Mouse (Mus musculus): Measurements from ENCODE around the gene Tkt.

DNA sequence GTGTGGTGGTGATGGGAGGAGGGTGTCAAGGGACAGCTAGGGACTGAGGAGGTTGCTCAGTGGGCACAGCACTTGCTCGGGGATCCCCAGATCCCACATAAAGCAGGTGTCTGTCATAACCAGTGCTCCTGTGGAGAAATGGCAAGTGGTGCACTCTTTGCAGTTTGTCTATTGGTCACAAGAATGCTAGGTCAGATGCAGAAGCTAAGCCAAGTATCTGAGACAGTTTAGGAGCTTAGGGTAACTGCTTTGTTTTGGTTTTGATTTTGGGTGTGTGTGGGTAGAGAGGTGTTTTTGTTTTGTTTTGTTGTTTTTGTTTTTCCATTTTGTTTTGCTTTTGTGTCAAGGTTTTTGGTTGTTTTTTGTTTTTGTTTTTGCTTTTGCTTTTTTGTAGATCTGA, 33.1 kb downstream of the Tkt start:
- TF ChIP-seq EP300 (IDR thresholded peaks at IDR 0.05; ENCODE audit: insufficient read depth, low read depth, low read length) (no peak), POLR2A (IDR thresholded peaks at IDR 0.05; ENCODE audit: insufficient read depth, low read length) (no peak), CTCF (IDR thresholded peaks at IDR 0.05; ENCODE audit: low read depth, low read length) (no peak)
